Mouse (Mus musculus): ENCODE results near the gene Myrip. TPM values are rescaled to one million over a fixed set of nuclear protein-coding genes. Genes with fewer than 3 reads are reported as not detected.

Gene Myrip
- total and polyA plus RNA-seq, 3 experiments, result 0.03 TPM; not detected in 2

DNA sequence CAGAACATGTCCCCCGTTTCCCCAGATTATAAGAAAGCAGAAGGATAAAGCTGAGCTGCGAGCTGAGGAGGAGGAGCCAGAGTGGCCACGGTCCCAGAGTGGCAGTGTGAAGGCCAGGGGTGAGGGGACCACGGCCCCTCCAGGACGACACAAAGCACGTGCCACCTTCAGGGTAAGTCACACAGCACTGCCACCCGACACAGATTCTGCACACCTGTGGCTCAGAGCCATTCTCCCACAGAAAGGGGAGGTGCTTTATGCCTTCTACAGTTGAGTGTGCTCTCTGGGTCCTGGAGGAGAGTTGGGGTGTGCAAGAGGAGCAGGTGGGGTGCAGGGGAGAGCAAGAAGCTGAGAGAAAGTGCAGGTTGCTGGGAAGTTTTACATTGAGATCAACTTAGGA, 123.3 kb downstream of the Myrip start:
- TF ChIP-seq MYC (IDR thresholded peaks at IDR 0.05; ENCODE audit: low read depth, low read length) (no peak), MAZ (IDR thresholded peaks at IDR 0.05; ENCODE audit: low read depth, low read length) (no peak), ZC3H11A (IDR thresholded peaks at IDR 0.05; ENCODE audit: low read depth, low read length) (no peak), BHLHE40 (IDR thresholded peaks at IDR 0.05; ENCODE audit: borderline replicate concordance, low read depth, low read length) (no peak), USF1 (IDR thresholded peaks at IDR 0.05; ENCODE audit: low read depth, low read length) (no peak), MAX (IDR thresholded peaks at IDR 0.05; ENCODE audit: low read length) (no peak), POLR2A (IDR thresholded peaks at IDR 0.05; ENCODE audit: control insufficient read depth in 1 of 2, insufficient read depth in 1 of 2, low read depth in 1 of 2, low read length in 2 of 2, poor library complexity in 1 of 2) (no peak), POLR2AphosphoS5 (IDR thresholded peaks at IDR 0.05; ENCODE audit: borderline replicate concordance, low read depth, low read length) (no peak), ZMIZ1 (IDR thresholded peaks at IDR 0.05; ENCODE audit: low read depth, low read length) (no peak), EP300 (IDR thresholded peaks at IDR 0.05; ENCODE audit: low read depth in 1 of 2, low read length in 2 of 2) (no peak), CTCF (IDR thresholded peaks at IDR 0.05 in 2 of 3, conservative IDR thresholded peaks at IDR 0.05 in 1 of 3; ENCODE audit: control insufficient read depth in 1 of 3, insufficient read depth in 1 of 3, low read depth in 2 of 3, low read length in 3 of 3, poor library complexity in 1 of 3, severe bottlenecking in 1 of 3) (no peak)
- Histone ChIP-seq H3K27ac (ENCODE audit: control insufficient read depth, low read depth, low read length) (no peak overlapping the region), H3K27me3 (ENCODE audit: control insufficient read depth in 1 of 2, insufficient read depth in 2 of 2, low read length in 2 of 2) (no peaks in the 10 kb centered on the region), H3K36me3 (ENCODE audit: control insufficient read depth in 1 of 2, insufficient read depth in 2 of 2, low read length in 2 of 2) (no peaks in the 10 kb centered on the region), H3K4me1 (ENCODE audit: control insufficient read depth in 1 of 2, insufficient read depth in 2 of 2, low read length in 2 of 2) (no peaks in the 10 kb centered on the region), H3K9ac (ENCODE audit: control insufficient read depth, low read depth, low read length, poor library complexity, severe bottlenecking) (no peak overlapping the region), H3K4me3 (ENCODE audit: control insufficient read depth in 1 of 2, insufficient read depth in 1 of 2, low read depth in 2 of 2, low read length in 2 of 2) (no peak overlapping the region), H3K79me2 (ENCODE audit: control insufficient read depth, insufficient read depth, low read length, poor library complexity) (no peaks in the 10 kb centered on the region), H3K9me3 (replicated peaks; ENCODE audit: insufficient read depth, low read length) (no peaks in the 10 kb centered on the region)
- DNase-seq (ENCODE audit: low read depth, low spot score), result no peak

DNA sequence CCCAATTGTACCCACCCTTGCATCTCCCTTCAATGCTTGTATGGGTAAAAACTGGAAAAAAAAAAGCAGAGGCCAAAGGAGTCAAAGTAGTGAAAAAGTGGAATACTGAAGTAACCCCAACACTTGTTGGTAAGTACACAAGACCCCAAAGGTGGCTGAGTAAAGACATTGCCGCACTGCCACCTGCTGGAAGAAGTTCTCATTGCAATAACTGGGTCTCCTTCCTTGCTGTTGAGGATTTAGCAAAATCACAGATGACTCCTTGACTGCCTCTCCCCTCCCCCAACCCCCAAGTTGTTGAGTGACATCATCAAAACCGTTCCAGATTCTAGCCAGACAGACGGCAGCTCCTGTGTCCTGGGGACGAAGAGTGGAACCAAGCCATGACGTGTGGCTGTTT, 124.5 kb downstream of the Myrip start:
- Histone ChIP-seq H3K27ac (ENCODE audit: control insufficient read depth, low read depth, low read length) (no peak overlapping the region), H3K4me3 (ENCODE audit: control insufficient read depth in 1 of 2, insufficient read depth in 1 of 2, low read depth in 2 of 2, low read length in 2 of 2) (no peak overlapping the region), H3K9me3 (replicated peaks; ENCODE audit: insufficient read depth, low read length) (no peaks in the 10 kb centered on the region), H3K4me1 (ENCODE audit: control insufficient read depth in 1 of 2, insufficient read depth in 2 of 2, low read length in 2 of 2) (no peaks in the 10 kb centered on the region), H3K79me2 (ENCODE audit: control insufficient read depth, insufficient read depth, low read length, poor library complexity) (no peaks in the 10 kb centered on the region), H3K9ac (ENCODE audit: control insufficient read depth, low read depth, low read length, poor library complexity, severe bottlenecking) (no peak overlapping the region), H3K27me3 (ENCODE audit: control insufficient read depth in 1 of 2, insufficient read depth in 2 of 2, low read length in 2 of 2) (no peaks in the 10 kb centered on the region; a peak in 1 of 4 replicates), H3K36me3 (ENCODE audit: control insufficient read depth in 1 of 2, insufficient read depth in 2 of 2, low read length in 2 of 2) (no peaks in the 10 kb centered on the region)
- DNase-seq (ENCODE audit: low read depth, low spot score), result peak; percentile 54
- TF ChIP-seq RAD21 (IDR thresholded peaks at IDR 0.05; ENCODE audit: low read depth, low read length) (peak; percentile 58), TBP (IDR thresholded peaks at IDR 0.05; ENCODE audit: low read depth, low read length) (no peak), ZMIZ1 (IDR thresholded peaks at IDR 0.05; ENCODE audit: low read depth, low read length) (no peak), POLR2AphosphoS2 (IDR thresholded peaks at IDR 0.05; ENCODE audit: low read length) (no peak), NELFE (IDR thresholded peaks at IDR 0.05; ENCODE audit: low read depth, low read length) (no peak), BHLHE40 (IDR thresholded peaks at IDR 0.05; ENCODE audit: borderline replicate concordance, low read depth, low read length) (no peak), NRF1 (IDR thresholded peaks at IDR 0.05; ENCODE audit: insufficient read depth, low read depth, low read length, poor library complexity, severe bottlenecking) (no peak), ZC3H11A (IDR thresholded peaks at IDR 0.05; ENCODE audit: low read depth, low read length) (peak; percentile 30), E2F4 (IDR thresholded peaks at IDR 0.05; ENCODE audit: borderline replicate concordance, low read depth, low read length) (no peak), CTCF (IDR thresholded peaks at IDR 0.05 in 2 of 3, conservative IDR thresholded peaks at IDR 0.05 in 1 of 3; ENCODE audit: control insufficient read depth in 1 of 3, insufficient read depth in 1 of 3, low read depth in 2 of 3, low read length in 3 of 3, poor library complexity in 1 of 3, severe bottlenecking in 1 of 3) (peak; percentile 64 to 72 (median 70)), SMC3 (IDR thresholded peaks at IDR 0.05; ENCODE audit: low read depth, low read length) (peak; percentile 62), ETS1 (IDR thresholded peaks at IDR 0.05; ENCODE audit: low read depth, low read length) (no peak), HCFC1 (IDR thresholded peaks at IDR 0.05; ENCODE audit: low read depth, low read length) (no peak), ZNF384 (IDR thresholded peaks at IDR 0.05; ENCODE audit: low read depth, low read length) (no peak), KAT2A (conservative IDR thresholded peaks at IDR 0.05; ENCODE audit: low read depth, low read length) (no peak), POLR2A (IDR thresholded peaks at IDR 0.05; ENCODE audit: control insufficient read depth in 1 of 2, insufficient read depth in 1 of 2, low read depth in 1 of 2, low read length in 2 of 2, poor library complexity in 1 of 2) (no peak)

Measured in MEL (cell line).